8 mouse cellular contexts compared by ENCODE assay signal in genomic region chr14:76504121-76504737, GRCm38 (mm10). TPM values are rescaled to one million over a fixed set of nuclear protein-coding genes. Genes with fewer than 3 reads are reported as not detected.
DNase-seq lines count a peak whose midpoint lies in the region; ATAC-seq and TF ChIP-seq lines count a peak whose summit lies in the region.

No protein-coding gene starts in this region.

- H3K27me3 ChIP-seq in lung, embryonic 15.5 days = no peaks in the 10 kb centered on the region

- peak; percentile 93 for DNase-seq in MN1 (ENCODE audit: low spot score)
- peak; percentile 95 for DNase-seq in cerebellum, adult 8-10 months
- DNase-seq in forelimb bud, embryonic 11.5 days (ENCODE audit: low read depth, low spot score) = peak; percentile 92
- DNase-seq in layer of hippocampus, adult 9-10 months (ENCODE audit: low spot score) = peak; percentile 78
- DNase-seq in thymus, adult 18-20 months = peak; percentile 79 to 82

- TF ChIP-seq CTCF in olfactory bulb, adult 2 months (IDR thresholded peaks at IDR 0.05; ENCODE audit: insufficient read depth, low read depth, low read length) = no peak

- peak overlapping the region; percentile 77 for H3K4me2 ChIP-seq in lung, embryonic 15.5 days

- H3K4me3 ChIP-seq in lung, embryonic 15.5 days = peak overlapping the region; percentile 64
- H3K4me3 ChIP-seq in olfactory bulb, adult 2 months (ENCODE audit: insufficient read depth, low read depth, low read length) = peak overlapping the region; percentile 70

- H3K27ac ChIP-seq in lung, embryonic 15.5 days = peak overlapping the region; percentile 99
- peak overlapping the region; percentile 99 for H3K27ac ChIP-seq in olfactory bulb, adult 2 months (ENCODE audit: insufficient read depth, low read depth, low read length)

- WGBS in lung, embryonic 15.5 days = under 1% methylated on average over 42 of the region's 52 CpGs
- WGBS in olfactory bulb, adult 2 months = under 1% methylated on average over 52 of the region's 52 CpGs

- H3K4me1 ChIP-seq in lung, embryonic 15.5 days = peaks cover 31% of the 10 kb centered on the region
- H3K4me1 ChIP-seq in olfactory bulb, adult 2 months (ENCODE audit: control insufficient read depth, insufficient read depth, low read length) = peaks cover 13% of the 10 kb centered on the region

- H3K9me3 ChIP-seq in lung, embryonic 15.5 days = no peaks in the 10 kb centered on the region

- peak overlapping the region; percentile 80 for H3K9ac ChIP-seq in lung, embryonic 15.5 days

- peak; percentile 100 for TF ChIP-seq POLR2A in olfactory bulb, adult 2 months (IDR thresholded peaks at IDR 0.05; ENCODE audit: insufficient read depth, low read depth, low read length)

- peaks cover 20% of the 10 kb centered on the region for H3K36me3 ChIP-seq in lung, embryonic 15.5 days

- peak; percentile 74 for ATAC-seq in hematopoietic stem cell, adult 5-6 weeks (replicated peaks in 1 of 2; ENCODE audit: insufficient read depth in 1 of 2, low FRiP score in 2 of 2, low TSS enrichment in 1 of 2, low read depth in 1 of 2, poor library complexity in 2 of 2, severe bottlenecking in 2 of 2)
- peak; percentile 95 for ATAC-seq in lung, embryonic 15.5 days (ENCODE audit: borderline replicate concordance, extremely low read depth, low FRiP score, low TSS enrichment)

RNA-seq across cellular contexts. Expression of gene Serp2, which starts 52.5 kb away (rescaled TPM):
- not detected in 2 replicates for total RNA-seq in hematopoietic stem cell, adult 5-6 weeks (2017)
- polyA plus RNA-seq in lung, embryonic 15.5 days (2015; fragmentation: Nextera tagmentation; extraction: Ambion mirVana) = 5.3 TPM in 2 replicates
- not detected in 2 replicates for polyA plus RNA-seq in olfactory bulb, adult 2 months (2012; ENCODE audit: insufficient read depth, insufficient read length, low replicate concordance, missing spikeins)

Comparison
In these comparisons a context has a peak if more than half of its experiments do, and no peak if none do; other contexts are left out.
1. Peak in every context shown above with its lines: DNase-seq, ATAC-seq, H3K4me3 ChIP-seq and H3K27ac ChIP-seq.